9 mouse cellular contexts compared by ENCODE assay signal in genomic region chr8:126565231-126565781, GRCm38 (mm10). TPM values are rescaled to one million over a fixed set of nuclear protein-coding genes. Genes with fewer than 3 reads are reported as not detected.
DNase-seq lines count a peak whose midpoint lies in the region; ATAC-seq and TF ChIP-seq lines count a peak whose summit lies in the region.
"Had no signal": no experiment of that assay in that cellular context is flagged by ENCODE, and none has a peak within 500 bp of the region (broad histone marks: within the 10 kb centered on the region; RNA-seq: fewer than 3 reads in every experiment).

No protein-coding gene starts in this region.

- H3K27ac ChIP-seq in forebrain, embryonic 10.5 days, result 0 out of 2 replicates have a peak overlapping the region, but pooled peaks have one; percentile 85
- H3K27ac ChIP-seq in forebrain, postnatal 0 days (ENCODE audit: low read depth, low read length), result no peak overlapping the region
- peak overlapping the region; percentile 89 for H3K27ac ChIP-seq in lung, embryonic 15.5 days
- H3K27ac ChIP-seq in heart, embryonic 14.5 days (replicated peaks in 1 of 2; ENCODE audit: control insufficient read depth in 1 of 2, insufficient read depth in 1 of 2, low read depth in 2 of 2, low read length in 2 of 2), result peak overlapping the region; percentile 99

- no peaks in the 10 kb centered on the region for H3K36me3 ChIP-seq in forebrain, embryonic 10.5 days (replicated peaks)
- no peaks in the 10 kb centered on the region for H3K36me3 ChIP-seq in forebrain, postnatal 0 days (ENCODE audit: insufficient read depth)
- no peaks in the 10 kb centered on the region for H3K36me3 ChIP-seq in lung, embryonic 15.5 days
- H3K36me3 ChIP-seq in heart, embryonic 14.5 days (ENCODE audit: control insufficient read depth, insufficient read depth, low read length), result no peaks in the 10 kb centered on the region

- H3K4me3 ChIP-seq in forebrain, embryonic 10.5 days, result no peak overlapping the region
- no peak overlapping the region for H3K4me3 ChIP-seq in forebrain, postnatal 0 days (ENCODE audit: low read depth, low read length)
- no peak overlapping the region for H3K4me3 ChIP-seq in lung, embryonic 15.5 days
- no peak overlapping the region for H3K4me3 ChIP-seq in heart, embryonic 14.5 days (ENCODE audit: control insufficient read depth in 1 of 2, insufficient read depth in 1 of 2, low read depth in 1 of 2, low read length in 2 of 2)

- H3K9ac ChIP-seq in forebrain, postnatal 0 days, result no peak overlapping the region
- no peak overlapping the region for H3K9ac ChIP-seq in lung, embryonic 15.5 days
- 0 out of 2 replicates have a peak overlapping the region, but pooled peaks have one; percentile 73 for H3K9ac ChIP-seq in heart, embryonic 14.5 days (ENCODE audit: low read length)

- no peak for TF ChIP-seq CTCF in forebrain, postnatal 0 days (IDR thresholded peaks at IDR 0.05; ENCODE audit: low read depth)

- ATAC-seq in forebrain, postnatal 0 days, result no peak
- no peak for ATAC-seq in lung, embryonic 15.5 days (ENCODE audit: borderline replicate concordance, extremely low read depth, low FRiP score, low TSS enrichment)
- no peak for ATAC-seq in heart, embryonic 14.5 days (ENCODE audit: insufficient number of reproducible peaks, insufficient read depth, low FRiP score, low read depth)
- peak; percentile 34; the same call in 1 of the 2 replicates for ATAC-seq in neutrophil, adult 5-6 weeks (ENCODE audit: extremely low read depth, insufficient number of reproducible peaks, low FRiP score, poor library complexity, severe bottlenecking)
- no peak for ATAC-seq in activated CD4-positive, CD25-positive, alpha-beta regulatory T cell, adult 4 months

- H3K9me3 ChIP-seq in forebrain, embryonic 10.5 days, result no peaks in the 10 kb centered on the region
- H3K9me3 ChIP-seq in forebrain, postnatal 0 days (ENCODE audit: low read length), result no peaks in the 10 kb centered on the region
- H3K9me3 ChIP-seq in lung, embryonic 15.5 days, result no peaks in the 10 kb centered on the region
- H3K9me3 ChIP-seq in heart, embryonic 14.5 days (ENCODE audit: control insufficient read depth, low read length), result no peaks in the 10 kb centered on the region

- no peak for DNase-seq in forebrain, embryonic 10.5 days (ENCODE audit: extremely low spot score, low spot score)
- no peak for DNase-seq in forebrain, postnatal 0 days
- no peak for DNase-seq in lung, postnatal 10 days
- no peak for DNase-seq in layer of hippocampus, postnatal 36 days
- DNase-seq: right cerebral cortex, adult 18-20 months had no signal

- 89% methylated on average over 6 of the region's 6 CpGs for WGBS in forebrain, embryonic 10.5 days
- 82% methylated on average over 6 of the region's 6 CpGs for WGBS in forebrain, postnatal 0 days
- 69% methylated on average over 6 of the region's 6 CpGs for WGBS in lung, embryonic 15.5 days
- WGBS in heart, embryonic 14.5 days, result 82% methylated on average over 6 of the region's 6 CpGs

- no peak overlapping the region for H3K4me2 ChIP-seq in forebrain, postnatal 0 days (ENCODE audit: low read depth)
- H3K4me2 ChIP-seq in lung, embryonic 15.5 days, result no peak overlapping the region
- H3K4me2 ChIP-seq in heart, embryonic 14.5 days (ENCODE audit: low read length), result peak overlapping the region; percentile 62; the same call in 1 of the 2 replicates

- 0 out of 2 replicates have a peak, but pooled peaks cover 2% of the 10 kb centered on the region for H3K27me3 ChIP-seq in forebrain, embryonic 10.5 days (ENCODE audit: poor library complexity, severe bottlenecking)
- no peaks in the 10 kb centered on the region for H3K27me3 ChIP-seq in forebrain, postnatal 0 days (ENCODE audit: insufficient read depth, low read length)
- H3K27me3 ChIP-seq in lung, embryonic 15.5 days, result no peaks in the 10 kb centered on the region
- H3K27me3 ChIP-seq in heart, embryonic 14.5 days (ENCODE audit: control insufficient read depth, insufficient read depth, low read length), result no peaks in the 10 kb centered on the region

- H3K4me1 ChIP-seq in forebrain, embryonic 10.5 days, result peaks cover 38% of the 10 kb centered on the region
- peaks cover 19% of the 10 kb centered on the region for H3K4me1 ChIP-seq in forebrain, postnatal 0 days (ENCODE audit: insufficient read depth)
- H3K4me1 ChIP-seq in lung, embryonic 15.5 days, result peaks cover 31% of the 10 kb centered on the region
- H3K4me1 ChIP-seq in heart, embryonic 14.5 days (ENCODE audit: control insufficient read depth in 2 of 2, insufficient read depth in 2 of 2, low read length in 2 of 2), result peaks cover 34 to 46% of the 10 kb centered on the region in 2 experiments

RNA-seq across cellular contexts. Expression of gene Irf2bp2, which starts 28.5 kb away (rescaled TPM):
- 3.0 and 3.4 TPM in 2 replicates for polyA plus RNA-seq in forebrain, embryonic 10.5 days (2016; fragmentation: Nextera tagmentation; extraction: Ambion mirVana)
- 62.3 and 88.6 TPM in 2 replicates for total RNA-seq in forebrain, postnatal 0 days (2014; rRNA removed)
- 6.8 and 8.4 TPM in 2 replicates for polyA plus RNA-seq in forebrain, postnatal 0 days (2015; fragmentation: Nextera tagmentation; extraction: Ambion mirVana)
- 12.6 TPM in 2 replicates for polyA plus RNA-seq in lung, embryonic 15.5 days (2015; fragmentation: Nextera tagmentation; extraction: Ambion mirVana)
- polyA plus RNA-seq in heart, embryonic 14.5 days (2014; fragmentation: Nextera tagmentation; extraction: Ambion mirVana), result 8.1 and 9.1 TPM in 2 replicates
- 65.3 and 69.0 TPM in 2 replicates for total RNA-seq in neutrophil, adult 5-6 weeks (2017)
- 10 to 100 TPM; 61.4 to 61.6 TPM for total RNA-seq in layer of hippocampus, postnatal 36 days (2021)
- polyA plus RNA-seq in activated CD4-positive, CD25-positive, alpha-beta regulatory T cell, adult 4 months (2017; shearing (Covaris generic)), result 10 to 100 TPM; 17.8 to 22.2 TPM
